Comparison of ENCODE assay signal across 32 mouse cellular contexts in the genomic region with DNA sequence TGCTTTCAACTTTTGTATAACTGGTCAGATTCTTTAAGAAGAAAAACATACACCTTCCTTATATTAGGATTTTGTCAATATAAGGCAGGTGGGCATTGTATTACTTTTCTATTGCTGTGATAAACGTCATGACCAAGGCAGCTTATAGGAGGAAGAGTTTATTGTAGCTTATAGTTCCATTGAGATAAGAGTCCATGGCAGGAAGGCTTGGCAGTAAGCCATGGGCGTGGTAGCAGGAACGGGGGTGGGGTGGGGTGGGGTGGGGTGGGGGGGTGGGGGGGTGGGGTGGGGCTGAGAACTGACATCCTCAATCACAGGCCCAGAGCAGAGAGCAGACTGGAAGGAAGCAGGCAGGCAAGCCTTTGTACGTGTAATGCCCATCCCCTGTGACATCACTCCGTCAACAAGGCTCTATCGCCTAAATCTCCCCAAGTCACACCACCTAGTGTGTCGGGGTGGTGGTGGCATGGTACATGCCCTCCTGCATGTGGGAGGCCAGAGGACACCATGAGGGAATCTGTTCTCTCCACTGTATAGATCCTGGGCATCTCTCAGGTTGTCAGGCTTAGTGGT. TPM values are rescaled to one million over a fixed set of nuclear protein-coding genes. Genes with fewer than 3 reads are reported as not detected.
DNase-seq lines count a peak whose midpoint lies in the region; ATAC-seq lines count a peak whose summit lies in the region.
"Had no signal": no experiment of that assay in that cellular context is flagged by ENCODE, and none has a peak within 500 bp of the region (broad histone marks: within the 10 kb centered on the region; RNA-seq: fewer than 3 reads in every experiment).

No protein-coding gene starts in this region.

- H3K27me3 ChIP-seq in heart, embryonic 13.5 days (replicated peaks) = no peaks in the 10 kb centered on the region
- no peaks in the 10 kb centered on the region for H3K27me3 ChIP-seq in intestine, embryonic 15.5 days (replicated peaks)
- no peaks in the 10 kb centered on the region for H3K27me3 ChIP-seq in stomach, embryonic 16.5 days (ENCODE audit: control insufficient read depth, insufficient read depth, low read length)
- H3K27me3 ChIP-seq: embryonic facial prominence, embryonic 15.5 days; forebrain, embryonic 12.5 days; hindbrain, embryonic 12.5 days; kidney, embryonic 15.5 days; limb, embryonic 12.5 days; midbrain, embryonic 13.5 days; Patski had no signal

- WGBS in heart, embryonic 13.5 days = 53% methylated on average over 7 of the region's 7 CpGs
- WGBS in intestine, embryonic 15.5 days = 60% methylated on average over 7 of the region's 7 CpGs
- 60% methylated on average over 7 of the region's 7 CpGs for WGBS in stomach, embryonic 16.5 days

- peaks cover 4% of the 10 kb centered on the region; the same call in 1 of the 2 replicates for H3K36me3 ChIP-seq in heart, embryonic 13.5 days
- H3K36me3 ChIP-seq in intestine, embryonic 15.5 days = no peaks in the 10 kb centered on the region
- no peaks in the 10 kb centered on the region for H3K36me3 ChIP-seq in stomach, embryonic 16.5 days (ENCODE audit: control insufficient read depth, insufficient read depth, low read length)
- H3K36me3 ChIP-seq: embryonic facial prominence, embryonic 15.5 days; heart, embryonic 10.5 days; hindbrain, embryonic 12.5 days; kidney, embryonic 15.5 days; limb, embryonic 12.5 days; midbrain, embryonic 13.5 days had no signal

- no peak overlapping the region for H3K9ac ChIP-seq in heart, embryonic 13.5 days
- no peak overlapping the region for H3K9ac ChIP-seq in intestine, embryonic 15.5 days
- H3K9ac ChIP-seq in stomach, embryonic 16.5 days (ENCODE audit: low read length) = no peak overlapping the region
- H3K9ac ChIP-seq: embryonic facial prominence, embryonic 15.5 days; forebrain, embryonic 12.5 days; hindbrain, embryonic 12.5 days; kidney, embryonic 15.5 days; limb, embryonic 12.5 days; midbrain, embryonic 13.5 days had no signal

- no peak overlapping the region for H3K4me3 ChIP-seq in heart, embryonic 13.5 days
- no peak overlapping the region for H3K4me3 ChIP-seq in intestine, embryonic 15.5 days (replicated peaks)
- no peak overlapping the region for H3K4me3 ChIP-seq in stomach, embryonic 16.5 days (replicated peaks; ENCODE audit: low read length)
- H3K4me3 ChIP-seq: embryonic facial prominence, embryonic 10.5 days; embryonic facial prominence, embryonic 15.5 days; forebrain, embryonic 12.5 days; heart, embryonic 10.5 days; hindbrain, embryonic 12.5 days; kidney, embryonic 15.5 days; left cerebral cortex, adult 2 months; limb, embryonic 12.5 days; midbrain, embryonic 13.5 days had no signal

- ATAC-seq in heart, embryonic 13.5 days (ENCODE audit: extremely low read depth, insufficient number of reproducible peaks, low FRiP score, low TSS enrichment) = no peak
- ATAC-seq in intestine, embryonic 15.5 days = peak; percentile 68
- peak; percentile 63; the same call in 1 of the 2 replicates for ATAC-seq in stomach, embryonic 16.5 days (ENCODE audit: insufficient read depth, low FRiP score)
- no peak for ATAC-seq in inflammation-experienced regulatory T-cells, adult 6 months
- ATAC-seq: Patski had no signal

- H3K4me1 ChIP-seq in heart, embryonic 13.5 days = peaks cover 72% of the 10 kb centered on the region
- peaks cover 6% of the 10 kb centered on the region; the same call in 1 of the 2 replicates for H3K4me1 ChIP-seq in intestine, embryonic 15.5 days (replicated peaks)
- peaks cover 14% of the 10 kb centered on the region for H3K4me1 ChIP-seq in stomach, embryonic 16.5 days (ENCODE audit: control insufficient read depth, insufficient read depth, low read length)
- H3K4me1 ChIP-seq: midbrain, embryonic 13.5 days had no signal

- no peak for DNase-seq in heart, adult 11 months
- peak; percentile 29 for DNase-seq in ES-CJ7 (ENCODE audit: low read depth, low spot score)
- DNase-seq in adrenal gland, adult 18-20 months (ENCODE audit: low spot score in 2 of 2) = no peak
- DNase-seq: adrenal gland, postnatal 25 days; cerebellum, adult 18-20 months; cerebellum, postnatal 25 days; gastrocnemius, postnatal 14 days; heart, postnatal 36 days; kidney, adult 18-20 months; kidney, postnatal 25 days; lung, postnatal 36 days; right cerebral cortex, adult 18-20 months; thymus, adult 18-20 months; thymus, postnatal 36 days had no signal

- 0 out of 2 replicates have a peak overlapping the region, but pooled peaks have one; percentile 24 for H3K27ac ChIP-seq in heart, embryonic 13.5 days (replicated peaks)
- H3K27ac ChIP-seq in intestine, embryonic 15.5 days = no peak overlapping the region
- no peak overlapping the region for H3K27ac ChIP-seq in stomach, embryonic 16.5 days (ENCODE audit: low read length)
- H3K27ac ChIP-seq: embryonic facial prominence, embryonic 10.5 days; embryonic facial prominence, embryonic 15.5 days; forebrain, embryonic 12.5 days; heart, embryonic 10.5 days; hindbrain, embryonic 12.5 days; hindbrain, postnatal 0 days; kidney, embryonic 15.5 days; left cerebral cortex, adult 2 months; limb, embryonic 12.5 days; midbrain, embryonic 13.5 days had no signal

- no peaks in the 10 kb centered on the region for H3K9me3 ChIP-seq in heart, embryonic 13.5 days
- H3K9me3 ChIP-seq in intestine, embryonic 15.5 days = no peaks in the 10 kb centered on the region
- H3K9me3 ChIP-seq in stomach, embryonic 16.5 days (replicated peaks; ENCODE audit: control insufficient read depth, low read length) = no peaks in the 10 kb centered on the region
- H3K9me3 ChIP-seq: embryonic facial prominence, embryonic 10.5 days; embryonic facial prominence, embryonic 15.5 days; forebrain, embryonic 12.5 days; heart, embryonic 10.5 days; hindbrain, embryonic 12.5 days; kidney, embryonic 15.5 days; midbrain, embryonic 13.5 days had no signal

- no peak overlapping the region for H3K4me2 ChIP-seq in heart, embryonic 13.5 days
- H3K4me2 ChIP-seq in intestine, embryonic 15.5 days (replicated peaks) = no peak overlapping the region
- H3K4me2 ChIP-seq in stomach, embryonic 16.5 days (ENCODE audit: low read depth, low read length) = no peak overlapping the region
- H3K4me2 ChIP-seq: embryonic facial prominence, embryonic 15.5 days; forebrain, embryonic 12.5 days; hindbrain, embryonic 12.5 days; kidney, embryonic 15.5 days; limb, embryonic 12.5 days; liver, embryonic 11.5 days; midbrain, embryonic 13.5 days had no signal

RNA-seq across cellular contexts. Expression of gene Ak4, which starts 24.4 kb away (rescaled TPM):
- polyA plus RNA-seq in heart, embryonic 13.5 days (2015; fragmentation: Nextera tagmentation; extraction: Ambion mirVana) = 18.9 and 22.1 TPM in 2 replicates
- 19.4 and 25.1 TPM in 2 replicates for polyA plus RNA-seq in intestine, embryonic 15.5 days (2015; fragmentation: Nextera tagmentation; extraction: Ambion mirVana)
- polyA plus RNA-seq in stomach, embryonic 16.5 days (2015; fragmentation: Nextera tagmentation; extraction: Ambion mirVana) = 28.1 and 32.3 TPM in 2 replicates
- total RNA-seq in adrenal gland, adult 18-20 months (2021) = 1 to 10 TPM; 6.9 to 8.4 TPM
- under 1 TPM in 1 of 3 experiments, not detected in 2; 0.08 TPM for polyA plus RNA-seq in inflammation-experienced regulatory T-cells, adult 6 months (2017; shearing (Covaris generic))

RNA-seq across cellular contexts. Expression of gene Dnajc6, which starts 52.9 kb away (rescaled TPM):
- 0.16 and 0.39 TPM in 2 replicates for polyA plus RNA-seq in heart, embryonic 13.5 days (2015; fragmentation: Nextera tagmentation; extraction: Ambion mirVana)
- 1.7 and 1.9 TPM in 2 replicates for polyA plus RNA-seq in intestine, embryonic 15.5 days (2015; fragmentation: Nextera tagmentation; extraction: Ambion mirVana)
- 1.5 and 2.4 TPM in 2 replicates for polyA plus RNA-seq in stomach, embryonic 16.5 days (2015; fragmentation: Nextera tagmentation; extraction: Ambion mirVana)
- total RNA-seq in adrenal gland, adult 18-20 months (2021) = 1 to 10 TPM; 5.0 to 5.4 TPM
- polyA plus RNA-seq in inflammation-experienced regulatory T-cells, adult 6 months (2017; shearing (Covaris generic)) = 1 to 10 TPM; 2.6 to 3.2 (median 2.8) TPM
- total RNA-seq: monocyte, adult 5-6 weeks; neutrophil, adult 5-6 weeks had no signal

Comparison
In these comparisons a context has a peak if more than half of its experiments do, and no peak if none do; other contexts are left out.
1. ATAC-seq: peak in intestine, embryonic 15.5 days (single experiment) and stomach, embryonic 16.5 days (single experiment); none in heart, embryonic 13.5 days (single experiment) and inflammation-experienced regulatory T-cells, adult 6 months (single experiment).
2. RNA of gene Ak4, which starts 24.4 kb away (polyA plus RNA-seq): 28.1 to 32.3 TPM in stomach, embryonic 16.5 days, 19.4 to 25.1 TPM in intestine, embryonic 15.5 days and 18.9 to 22.1 TPM in heart, embryonic 13.5 days; 0.08 TPM in inflammation-experienced regulatory T-cells, adult 6 months; every median in the first group is over 10 times any median in the second.